Mouse (Mus musculus) embryonic facial prominence, embryonic 14.5 days (tissue): ENCODE results near the gene Wasf2. TPM values are rescaled to one million over a fixed set of nuclear protein-coding genes. Genes with fewer than 3 reads are reported as not detected.
A peak's percentile ranks its signal among the peaks of the same experiment; 100 is the strongest.

Experiments used
- ATAC-seq: fragments of 200-750 bp; cut with Nextera tagmentation; 2 replicates; pipeline ENCODE4 v1.8.0; 2017; ENCODE audit warnings: low read depth, moderate number of reproducible peaks, moderate TSS enrichment
- DNase-seq: peaks from one replicate; pipeline ENCODE4 v3.0.0-alpha.2; 2015; ENCODE audit warnings: low spot score
- H3K27ac ChIP-seq: fragments of 300-500 bp; sonication (generic); replicated peaks from 2 replicates; pipeline ENCODE4 v1.5.1; 2014; ENCODE audit warnings: low read depth, mild to moderate bottlenecking, low read length, moderate library complexity
- H3K27me3 ChIP-seq: fragments of 300-500 bp; sonication (generic); replicated peaks from 2 replicates; pipeline ENCODE4 v1.6.1; 2014; ENCODE audit warnings: low read length; ENCODE audit not compliant: control insufficient read depth, insufficient read depth
- H3K36me3 ChIP-seq: fragments of 300-500 bp; sonication (generic); 2 replicates; pipeline ENCODE4 v1.6.1; 2014; ENCODE audit warnings: low read length, mixed read lengths; ENCODE audit not compliant: control insufficient read depth, insufficient read depth
- H3K4me1 ChIP-seq: fragments of 300-500 bp; sonication (generic); 2 replicates; pipeline ENCODE4 v1.6.1; 2014; ENCODE audit warnings: antibody characterized with exemption, low read length; ENCODE audit not compliant: control insufficient read depth, insufficient read depth
- H3K4me2 ChIP-seq: fragments of 300-500 bp; sonication (generic); 2 replicates; pipeline ENCODE4 v1.6.1; 2014; ENCODE audit warnings: low read depth, mild to moderate bottlenecking, low read length, moderate library complexity, mixed read lengths
- H3K4me3 ChIP-seq: fragments of 300-500 bp; sonication (generic); 2 replicates; pipeline ENCODE4 v1.5.1; 2014; ENCODE audit warnings: low read depth, mild to moderate bottlenecking, low read length
- H3K9ac ChIP-seq: fragments of 300-500 bp; sonication (generic); 2 replicates; pipeline ENCODE4 v1.6.1; 2014; ENCODE audit warnings: low read depth, mild to moderate bottlenecking, low read length, moderate library complexity, mixed read lengths
- H3K9me3 ChIP-seq: fragments of 300-500 bp; sonication (generic); 2 replicates; pipeline ENCODE4 v1.6.1; 2016; ENCODE audit warnings: low read length; ENCODE audit not compliant: control insufficient read depth
- WGBS: fragments of 180-500 bp; shearing (Covaris S2); extraction: QIAGEN DNeasy Blood & Tissue Kit; methylation state at CpG from one replicate; pipeline ENCODE4 v1.1.7; 2014; 5-methylcytosine and 5-hydroxymethylcytosine counted together
- polyA plus RNA-seq: library from polyadenylated mRNA; unstranded; fragments of >200 nt; fragmentation: Nextera tagmentation; extraction: Ambion mirVana; gene quantifications from 2 replicates; pipeline ENCODE4 v1.2.1, GENCODE M21; 2014

Wasf2 gene
- polyA plus RNA-seq, 1 experiment from 2014 or later: 83.4 TPM

DNA sequence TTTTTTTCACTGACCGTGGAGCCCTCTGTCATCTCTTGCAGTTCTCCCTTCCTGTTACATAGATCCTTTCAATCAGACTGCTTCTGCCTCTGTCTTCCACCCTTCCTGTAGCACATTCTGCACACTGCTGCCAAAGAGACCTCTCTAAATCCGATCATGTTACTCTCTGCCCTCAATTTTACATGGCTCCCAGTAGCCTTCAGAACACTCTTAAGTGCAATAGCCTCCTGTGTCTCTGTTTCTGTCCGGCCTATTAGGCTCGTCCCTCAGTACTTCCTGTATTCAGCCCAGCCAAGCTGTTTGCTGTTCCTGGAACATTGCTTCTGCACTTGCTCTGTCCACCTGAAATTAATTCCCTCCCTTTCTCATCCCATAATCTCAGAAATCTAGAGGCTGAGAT, 26.1 kb downstream of the Wasf2 start:
- Histone ChIP-seq H3K9ac (no peak overlapping the region), H3K4me2 (no peak overlapping the region), H3K4me3 (no peak overlapping the region), H3K4me1 (peaks cover 4% of the 10 kb centered on the region; the same call in 1 of the 2 replicates), H3K27me3 (no peaks in the 10 kb centered on the region), H3K9me3 (no peaks in the 10 kb centered on the region), H3K27ac (no peak overlapping the region), H3K36me3 (no peaks in the 10 kb centered on the region; the same call in 1 of the 2 replicates)
- ATAC-seq: no peak
- no peak for DNase-seq
- WGBS: 75% methylated on average over 4 of the region's 4 CpGs

- no peak overlapping the region for H3K27ac ChIP-seq
- no peak overlapping the region for H3K4me2 ChIP-seq
- no peaks in the 10 kb centered on the region for H3K9me3 ChIP-seq
- DNase-seq: peak; percentile 48
- H3K9ac ChIP-seq: no peak overlapping the region
- H3K4me1 ChIP-seq: peaks cover 4% of the 10 kb centered on the region; the same call in 1 of the 2 replicates
- 0 out of 2 replicates have a peak, but pooled peaks have one; percentile 34 for ATAC-seq
- no peaks in the 10 kb centered on the region for H3K27me3 ChIP-seq
- no peaks in the 10 kb centered on the region; the same call in 1 of the 2 replicates for H3K36me3 ChIP-seq
- 69% methylated on average over 10 of the region's 10 CpGs for WGBS
- H3K4me3 ChIP-seq: no peak overlapping the region
These were observed 26.5 kb downstream of the Wasf2 start for GRCm38 (mm10) chr4:133156831-133157230.

DNA sequence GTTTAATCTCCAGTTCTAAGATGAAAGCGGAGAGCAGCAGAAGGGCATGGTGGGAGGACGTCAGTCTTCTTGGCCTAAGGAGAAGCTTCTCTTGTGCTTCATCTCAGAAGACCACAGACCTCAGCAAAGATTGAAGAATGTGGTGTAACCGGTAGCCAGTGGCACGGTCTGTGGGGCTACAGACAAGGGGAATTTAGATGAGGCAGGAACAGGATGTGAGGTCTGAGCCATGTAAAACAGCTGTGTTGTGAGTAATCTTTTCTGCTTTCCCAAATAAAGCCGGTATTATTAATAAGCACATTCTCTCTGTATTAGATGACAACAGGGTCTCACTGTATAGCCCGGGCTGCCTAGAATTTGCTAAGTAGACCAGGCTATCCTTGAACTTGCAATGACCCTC, 28.8 kb downstream of the Wasf2 start:
- 63% methylated on average over 6 of the region's 6 CpGs for whole genome bisulfite sequencing
- peak; percentile 60; the same call in 1 of the 2 replicates for ATAC-seq

GRCm38 (mm10) chr4:133159646-133160045, 29.3 kb downstream of the Wasf2 start:
- H3K4me3 ChIP-seq: no peak overlapping the region
- ATAC-seq (no peak), DNase-seq (no peak)
- no peaks in the 10 kb centered on the region for H3K27me3 ChIP-seq
- no peaks in the 10 kb centered on the region for H3K9me3 ChIP-seq
- no peak overlapping the region for H3K4me2 ChIP-seq
- WGBS: 71% methylated on average over 4 of the region's 4 CpGs
- H3K27ac ChIP-seq: no peak overlapping the region; the same call in 1 of the 2 replicates
- H3K4me1 ChIP-seq: peaks cover 4% of the 10 kb centered on the region; the same call in 1 of the 2 replicates
- no peaks in the 10 kb centered on the region; the same call in 1 of the 2 replicates for H3K36me3 ChIP-seq
- no peak overlapping the region for H3K9ac ChIP-seq

More for the DNA sequence above, 28.8 kb downstream of the Wasf2 start:
- Histone ChIP-seq H3K36me3 (no peaks in the 10 kb centered on the region; the same call in 1 of the 2 replicates), H3K27ac (peak overlapping the region; percentile 12; the same call in 1 of the 2 replicates), H3K27me3 (no peaks in the 10 kb centered on the region), H3K4me2 (no peak overlapping the region), H3K4me1 (peaks cover 4% of the 10 kb centered on the region; the same call in 1 of the 2 replicates), H3K9ac (no peak overlapping the region), H3K9me3 (no peaks in the 10 kb centered on the region), H3K4me3 (no peak overlapping the region)
- DNase-seq: peak; percentile 62

GRCm38 (mm10) chr4:133160211-133160610, 29.9 kb downstream of the Wasf2 start:
- Histone ChIP-seq H3K36me3 (peaks cover 5% of the 10 kb centered on the region), H3K27me3 (no peaks in the 10 kb centered on the region), H3K4me2 (no peak overlapping the region), H3K9ac (no peak overlapping the region), H3K4me3 (no peak overlapping the region), H3K27ac (no peak overlapping the region), H3K4me1 (peaks cover 4% of the 10 kb centered on the region; the same call in 1 of the 2 replicates), H3K9me3 (no peaks in the 10 kb centered on the region)
- 70% methylated on average over 8 of the region's 8 CpGs for WGBS
- ATAC-seq: no peak
- DNase-seq: no peak

GRCm38 (mm10) chr4:133160821-133161220, 30.5 kb downstream of the Wasf2 start:
- Histone ChIP-seq H3K9ac (no peak overlapping the region), H3K4me2 (no peak overlapping the region), H3K9me3 (no peaks in the 10 kb centered on the region), H3K36me3 (peaks cover 8% of the 10 kb centered on the region), H3K27me3 (no peaks in the 10 kb centered on the region), H3K27ac (no peak overlapping the region), H3K4me1 (peaks cover 4% of the 10 kb centered on the region; the same call in 1 of the 2 replicates), H3K4me3 (no peak overlapping the region)
- ATAC-seq (no peak), DNase-seq (no peak)
- 70% methylated on average over 4 of the region's 4 CpGs for WGBS

GRCm38 (mm10) chr4:133162196-133162595, 31.9 kb downstream of the Wasf2 start:
- H3K4me3 ChIP-seq: no peak overlapping the region
- H3K27ac ChIP-seq: no peak overlapping the region
- H3K27me3 ChIP-seq: no peaks in the 10 kb centered on the region
- H3K9ac ChIP-seq: no peak overlapping the region
- 76% methylated on average over 6 of the region's 6 CpGs for WGBS
- no peak overlapping the region for H3K4me2 ChIP-seq
- DNase-seq (no peak), ATAC-seq (no peak)
- H3K9me3 ChIP-seq: no peaks in the 10 kb centered on the region
- peaks cover 4% of the 10 kb centered on the region; the same call in 1 of the 2 replicates for H3K4me1 ChIP-seq
- peaks cover 13% of the 10 kb centered on the region for H3K36me3 ChIP-seq

DNA sequence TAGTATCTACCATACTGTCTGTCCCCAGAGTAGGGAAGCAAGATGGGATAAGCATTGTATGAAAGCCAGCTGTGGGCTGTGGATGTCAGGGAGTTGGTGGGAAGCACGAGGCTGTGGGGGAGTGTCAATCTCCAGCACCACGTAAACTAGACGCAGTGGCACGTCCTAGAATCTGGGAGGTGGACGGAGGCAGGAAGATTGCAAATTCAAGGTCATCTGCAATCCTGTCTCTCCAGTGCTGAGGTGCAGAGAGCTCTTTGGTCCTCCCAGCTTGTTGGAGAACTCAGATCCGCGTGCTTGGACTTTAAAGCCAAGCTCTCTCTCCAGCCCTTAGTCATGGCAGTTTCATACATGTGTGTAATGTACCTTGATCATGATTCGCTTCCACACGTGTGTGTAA, 36.5 kb downstream of the Wasf2 start:
- H3K4me2 ChIP-seq: no peak overlapping the region
- peaks cover 13% of the 10 kb centered on the region for H3K36me3 ChIP-seq
- DNase-seq (no peak), ATAC-seq (no peak)
- H3K9ac ChIP-seq: no peak overlapping the region
- no peak overlapping the region for H3K4me3 ChIP-seq
- no peak overlapping the region for H3K27ac ChIP-seq
- no peaks in the 10 kb centered on the region for H3K27me3 ChIP-seq
- 86% methylated on average over 9 of the region's 9 CpGs for WGBS
- H3K4me1 ChIP-seq: peaks cover 6% of the 10 kb centered on the region
- no peaks in the 10 kb centered on the region for H3K9me3 ChIP-seq
